Mouse (Mus musculus) c-Kit-positive CD71-positive TER-119-positive erythroid progenitor cells, embryonic 14.5 days (primary cell): Measurements from ENCODE around the gene Igfbp7.

Experiments
- DNase-seq: peaks from one replicate; pipeline ENCODE4 v3.0.0-alpha.2; 2013; ENCODE audit warnings: low spot score

Gene Igfbp7

DNA sequence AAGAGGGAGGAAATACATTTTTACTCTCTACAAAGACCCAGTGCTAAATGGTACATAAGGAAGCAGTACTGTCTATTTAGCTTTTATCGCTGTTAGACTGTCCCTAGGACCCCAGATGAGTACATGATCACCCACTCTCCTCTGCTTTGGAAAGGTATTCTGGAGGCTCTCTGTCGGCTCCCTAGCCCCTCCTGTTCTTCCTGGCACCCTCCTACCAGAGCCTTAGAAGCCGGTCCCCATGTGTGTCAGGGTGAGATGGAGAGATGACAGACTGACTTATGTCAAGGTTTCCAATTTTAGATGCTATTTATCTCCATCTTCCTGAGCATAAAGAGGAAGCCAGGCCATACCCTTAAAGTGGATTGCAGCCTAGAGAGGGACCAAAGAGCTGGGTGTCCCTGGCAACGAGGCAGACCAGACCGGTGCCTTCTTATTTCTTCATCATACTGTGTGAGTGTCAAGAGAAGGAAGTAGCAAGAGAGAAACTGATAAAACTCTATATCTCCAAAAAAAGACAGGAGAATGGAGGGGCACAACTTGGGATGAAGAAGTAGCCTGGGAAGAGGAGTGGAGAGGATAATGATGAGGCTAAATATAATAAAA lies 2.3 kb downstream of the Igfbp7 start:
- no peak for DNase-seq

DNA sequence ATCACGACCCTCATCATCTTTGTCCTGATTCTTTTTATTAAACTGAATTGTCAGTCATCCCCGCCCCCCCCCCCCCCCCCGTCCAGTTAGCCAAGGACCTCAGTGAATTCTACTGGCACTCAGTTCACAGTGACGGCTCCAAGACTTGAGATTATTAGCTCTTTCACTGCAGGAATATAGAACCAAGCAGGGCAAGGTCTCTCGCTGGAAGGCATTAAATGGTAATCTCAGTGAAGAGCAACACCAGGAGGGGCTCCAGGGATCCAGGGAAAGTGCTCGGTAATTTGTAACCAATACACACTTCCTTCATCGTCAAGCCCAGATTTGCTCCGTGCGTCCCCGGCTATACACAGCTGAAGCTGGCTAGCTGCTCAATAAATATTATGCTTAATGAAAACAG lies 2.9 kb downstream of the Igfbp7 start:
- no peak for DNase-seq

DNA sequence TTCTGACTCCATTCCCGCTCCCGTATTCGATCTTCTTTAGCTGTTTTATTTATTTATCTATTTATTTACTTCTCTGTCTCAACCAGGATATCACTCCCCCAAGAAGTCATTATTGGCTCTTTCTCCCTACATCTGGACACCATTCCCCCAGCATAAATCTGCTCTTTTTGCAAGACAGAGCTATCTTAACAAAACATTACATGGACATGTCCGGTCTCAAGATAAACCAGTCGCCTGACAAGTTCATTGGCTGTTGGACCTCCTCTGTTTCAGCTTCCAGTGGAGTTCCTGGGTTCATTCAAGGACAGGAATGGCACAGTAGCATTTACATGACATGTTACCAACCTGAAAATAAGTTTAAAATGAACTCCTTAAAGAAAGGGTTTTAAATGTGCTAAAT lies 4.9 kb downstream of the Igfbp7 start:
- no peak for DNase-seq

DNA sequence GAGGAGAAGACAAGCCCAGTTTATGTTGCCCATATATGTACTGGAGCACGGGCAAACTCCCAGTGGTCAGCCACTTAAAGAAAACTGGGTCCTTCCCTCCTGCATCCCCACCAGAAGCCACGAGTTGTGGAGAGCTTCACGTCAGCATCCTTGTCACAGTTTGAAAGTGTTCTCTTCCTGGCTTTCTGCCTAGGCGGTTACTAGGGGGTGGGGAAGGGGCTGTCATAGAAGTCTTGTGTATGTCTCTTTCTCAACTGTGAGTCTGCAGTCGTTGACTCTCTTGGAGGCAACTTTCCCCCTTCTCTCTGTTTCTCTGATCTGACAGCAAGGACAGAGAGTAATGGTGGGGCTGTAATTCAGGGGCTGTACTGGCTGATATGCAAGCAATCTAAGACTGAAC lies 5.7 kb downstream of the Igfbp7 start:
- DNase-seq = no peak

DNA sequence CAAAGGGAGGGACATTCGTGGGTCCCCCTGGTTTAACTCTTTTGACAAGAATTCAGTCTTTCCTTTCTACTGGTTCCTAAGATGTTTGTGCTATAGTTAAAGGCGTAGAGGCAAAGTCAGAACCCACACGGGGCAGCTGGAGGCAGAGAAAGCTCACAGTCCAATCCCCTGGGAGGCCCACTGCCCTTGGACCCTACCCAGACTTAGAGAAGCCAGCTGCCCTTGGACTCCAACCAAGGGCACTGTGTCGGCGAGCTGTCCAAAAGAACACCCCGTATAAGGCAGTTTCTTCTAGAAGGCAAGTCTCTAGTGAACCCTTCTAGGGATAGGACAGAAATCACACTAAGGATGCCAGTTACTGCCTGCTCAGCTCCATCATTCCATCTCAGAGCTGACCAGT lies 7.0 kb downstream of the Igfbp7 start:
- DNase-seq = no peak

DNA sequence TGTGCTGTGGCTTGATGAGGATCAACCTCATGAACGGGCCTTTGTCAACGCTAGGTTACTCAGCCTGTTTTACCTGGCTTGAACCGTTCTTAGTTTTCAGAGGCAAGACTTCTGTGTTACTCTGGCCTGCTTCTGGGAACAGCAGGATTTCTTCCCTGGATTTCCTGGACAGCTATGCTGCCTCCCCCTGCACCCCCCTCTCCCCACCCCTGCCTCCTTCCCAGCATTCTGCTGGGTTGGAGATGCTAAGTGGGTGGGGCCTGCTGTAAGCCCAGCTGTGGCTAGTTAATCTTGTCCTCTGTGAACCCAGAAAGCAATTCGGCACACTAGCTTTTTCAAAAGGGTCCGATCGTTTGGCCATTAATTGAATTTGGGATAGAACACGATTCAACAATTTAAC lies 7.7 kb downstream of the Igfbp7 start:
- no peak for DNase-seq

DNA sequence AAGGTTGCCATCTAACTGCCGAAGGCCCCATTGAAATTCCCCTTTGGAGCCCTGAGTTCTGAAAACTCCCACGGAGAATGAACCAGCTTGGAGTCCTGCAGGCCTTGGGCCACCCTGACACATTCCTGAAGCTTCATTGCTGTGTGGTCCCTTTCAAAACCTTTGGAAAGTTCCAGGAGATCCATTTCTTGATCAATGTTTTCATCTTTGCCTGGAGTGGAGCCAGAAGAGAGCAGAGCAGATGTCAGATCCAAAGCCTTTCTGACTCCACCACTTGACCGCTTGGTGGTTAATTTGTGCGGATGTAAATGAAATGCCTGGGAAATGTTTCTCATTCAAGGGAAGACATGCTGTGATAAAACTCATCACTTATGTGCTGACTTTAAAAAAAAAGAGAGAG lies 8.8 kb downstream of the Igfbp7 start:
- DNase-seq = no peak

DNA sequence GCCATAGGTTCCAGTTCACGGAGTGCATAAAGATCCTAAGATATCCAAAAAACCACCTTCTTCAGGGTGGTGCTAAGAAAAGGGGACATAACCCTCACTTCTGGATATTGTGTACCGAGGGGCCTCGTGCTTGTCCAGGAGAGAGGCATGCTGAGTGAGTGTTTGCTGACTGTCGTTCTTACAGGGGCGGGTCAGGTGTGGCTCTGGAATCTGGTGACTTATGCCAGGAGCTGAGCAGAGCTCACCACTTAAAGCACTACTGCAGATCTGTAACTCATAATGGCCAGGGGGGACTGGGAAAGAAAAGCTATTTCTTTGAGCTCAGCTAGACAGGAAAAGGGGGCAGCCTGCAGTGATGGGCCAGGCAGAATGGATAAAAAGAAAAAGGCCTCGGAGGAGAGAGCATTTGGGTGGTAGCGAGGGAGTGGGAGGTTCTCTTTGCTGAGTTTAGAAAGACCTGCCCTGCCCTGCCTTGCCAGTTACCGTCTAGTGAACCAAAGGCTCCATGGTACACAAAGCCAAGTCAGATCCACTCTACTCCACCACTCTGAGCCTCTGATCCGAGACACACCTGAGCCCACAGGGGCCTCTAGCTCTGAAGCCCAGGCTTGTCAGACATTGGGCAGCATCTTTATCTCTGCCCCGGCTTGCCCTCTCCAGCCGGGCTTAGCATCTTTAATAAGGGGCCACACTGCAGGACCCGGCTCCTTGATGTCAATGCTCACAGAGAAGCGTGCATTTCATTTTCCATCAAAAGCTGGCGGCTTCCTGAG lies 9.4 kb downstream of the Igfbp7 start:
- DNase-seq = no peak

DNA sequence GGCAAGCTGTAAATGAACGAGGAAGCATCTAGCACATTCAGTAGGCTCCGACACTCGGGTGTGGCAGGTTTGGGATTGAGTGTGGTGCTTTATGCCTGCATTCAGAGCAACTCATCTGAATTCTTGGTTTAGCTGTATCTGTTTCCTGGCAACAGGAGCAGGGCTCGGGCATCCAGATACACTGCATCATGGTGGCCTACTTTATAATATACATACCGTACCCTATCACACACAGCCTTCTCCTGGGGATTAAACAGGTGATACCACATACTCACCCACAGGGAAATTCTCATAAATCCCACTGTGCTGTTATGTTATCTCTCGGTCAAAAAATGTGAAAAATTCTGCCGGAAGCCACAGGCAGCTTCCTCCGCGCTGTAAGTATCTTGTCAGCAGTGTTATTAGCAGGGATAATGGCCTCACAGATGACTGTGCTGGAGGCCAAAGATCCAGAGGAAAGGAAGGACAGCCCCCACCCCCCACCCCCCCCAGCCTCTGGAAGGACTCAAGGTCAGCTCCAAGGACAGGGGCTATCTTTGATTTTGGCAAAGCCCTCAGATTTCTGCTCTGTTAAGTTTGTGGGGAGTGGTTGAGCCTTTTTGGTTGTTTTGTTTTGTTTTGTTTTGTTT lies 13.7 kb downstream of the Igfbp7 start:
- DNase-seq = no peak

DNA sequence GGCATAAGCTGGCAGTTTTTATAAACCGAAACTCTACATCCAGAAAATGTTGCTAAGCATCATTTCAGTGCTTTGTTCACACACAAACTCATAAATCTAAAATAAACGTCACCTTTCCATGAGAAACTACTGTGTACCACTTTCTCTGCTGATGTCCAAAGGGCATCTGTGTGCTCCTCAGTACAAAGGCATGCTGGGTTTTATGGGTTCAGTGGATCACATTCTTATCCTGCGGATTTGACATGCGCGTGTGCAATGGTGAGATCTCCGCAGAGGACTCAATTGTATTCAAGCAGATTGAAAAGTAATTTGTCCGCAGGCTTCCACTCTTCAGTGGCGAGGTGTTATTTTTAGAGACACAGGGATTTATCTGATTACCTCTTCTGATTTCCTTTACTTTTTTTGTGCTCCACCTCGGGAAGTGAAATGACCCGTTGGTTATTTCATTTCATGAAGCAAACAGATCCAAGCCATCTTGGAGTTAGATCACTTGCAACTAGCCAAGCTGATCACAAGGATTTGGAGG lies 14.7 kb downstream of the Igfbp7 start:
- DNase-seq = no peak

DNA sequence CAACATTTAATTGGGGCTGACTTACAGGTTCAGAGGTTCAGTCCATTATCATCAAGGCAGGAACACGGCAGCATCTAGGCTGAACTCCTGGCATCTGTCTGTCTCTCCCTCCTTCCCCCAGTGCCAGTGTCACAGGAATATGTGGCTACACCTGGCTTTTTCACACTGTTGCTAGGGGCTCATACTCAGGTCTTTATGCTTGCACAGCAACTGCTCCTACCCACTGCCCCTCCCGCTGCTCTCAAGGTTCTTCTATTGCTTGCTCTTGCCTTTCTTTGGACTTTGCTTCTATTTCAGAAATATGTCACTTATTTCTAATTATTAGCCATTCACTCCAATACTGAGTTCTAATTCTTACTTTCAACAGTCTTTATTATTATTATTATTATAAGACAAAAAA lies 17.6 kb downstream of the Igfbp7 start:
- DNase-seq = no peak

DNA sequence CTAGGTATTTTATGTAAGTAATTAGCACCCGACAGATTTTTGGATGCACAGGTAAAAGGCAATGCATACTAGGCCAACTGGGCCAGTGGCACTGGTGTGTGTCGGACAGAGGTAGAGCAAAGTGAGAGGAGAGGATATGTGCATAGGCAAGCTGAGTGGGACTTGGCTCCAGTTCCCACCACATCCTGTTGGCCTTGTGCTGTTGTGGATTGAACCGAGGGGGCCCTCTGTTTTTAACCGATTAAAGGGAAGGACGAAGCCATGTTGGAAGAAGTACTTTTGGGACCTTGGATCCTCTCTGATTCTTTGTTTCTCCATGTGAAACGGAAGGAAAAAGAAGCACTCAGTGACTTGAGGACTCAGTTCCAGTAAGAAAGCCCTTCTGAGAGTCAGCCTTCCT lies 19.5 kb downstream of the Igfbp7 start:
- DNase-seq = no peak

DNA sequence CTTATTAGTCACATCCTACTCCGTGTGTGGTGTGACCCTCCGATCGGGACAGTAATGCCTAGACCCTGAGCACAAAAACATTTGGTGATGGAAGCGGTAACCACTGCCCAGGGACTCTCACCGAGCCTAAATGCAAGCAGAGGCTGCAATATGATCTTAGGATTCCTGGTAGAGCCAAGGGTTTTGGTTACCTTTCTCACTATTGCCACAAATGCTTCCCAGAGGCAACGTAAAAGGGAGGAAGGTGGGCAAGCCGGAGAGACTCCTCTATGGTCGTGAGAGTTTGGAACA lies 20.5 kb downstream of the Igfbp7 start:
- DNase-seq = no peak

DNA sequence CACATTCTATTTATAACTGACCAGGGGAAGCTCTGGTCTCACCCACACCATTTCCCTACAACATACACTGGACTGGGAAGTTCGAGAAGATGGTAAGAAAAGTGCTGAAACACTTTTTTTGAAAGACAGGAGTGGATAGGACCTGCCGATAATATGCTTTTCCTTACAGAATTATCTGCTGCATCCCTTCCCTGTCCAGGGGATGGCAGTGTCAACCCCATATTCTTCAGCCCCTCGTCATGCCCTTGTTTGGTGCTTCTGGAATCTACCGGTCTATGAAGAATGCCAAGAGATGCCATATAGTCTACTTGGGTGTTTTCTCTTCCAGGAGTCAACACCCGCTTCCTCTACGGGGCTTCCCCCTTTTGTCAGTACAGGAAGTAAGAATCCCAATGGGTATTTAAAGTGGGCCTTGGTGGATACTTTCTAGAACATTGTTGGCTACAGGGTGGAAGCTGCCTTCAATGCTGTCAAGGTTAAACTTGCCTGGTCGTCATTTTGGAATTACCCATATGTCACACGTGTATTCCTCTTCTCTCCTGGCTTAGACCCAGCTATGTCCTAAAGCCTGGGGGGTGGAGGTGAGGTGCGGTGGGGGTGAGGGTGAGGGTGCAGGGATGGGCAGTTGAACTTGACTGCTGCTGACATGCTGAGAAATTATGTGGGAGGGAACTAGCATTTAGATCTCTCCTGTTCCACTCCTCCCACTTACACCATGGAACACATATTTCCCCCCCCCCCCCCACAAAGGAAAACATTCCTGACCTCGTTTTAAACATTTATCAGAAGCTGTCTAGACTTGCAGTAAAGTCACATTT lies 21.0 kb downstream of the Igfbp7 start:
- no peak for DNase-seq

DNA sequence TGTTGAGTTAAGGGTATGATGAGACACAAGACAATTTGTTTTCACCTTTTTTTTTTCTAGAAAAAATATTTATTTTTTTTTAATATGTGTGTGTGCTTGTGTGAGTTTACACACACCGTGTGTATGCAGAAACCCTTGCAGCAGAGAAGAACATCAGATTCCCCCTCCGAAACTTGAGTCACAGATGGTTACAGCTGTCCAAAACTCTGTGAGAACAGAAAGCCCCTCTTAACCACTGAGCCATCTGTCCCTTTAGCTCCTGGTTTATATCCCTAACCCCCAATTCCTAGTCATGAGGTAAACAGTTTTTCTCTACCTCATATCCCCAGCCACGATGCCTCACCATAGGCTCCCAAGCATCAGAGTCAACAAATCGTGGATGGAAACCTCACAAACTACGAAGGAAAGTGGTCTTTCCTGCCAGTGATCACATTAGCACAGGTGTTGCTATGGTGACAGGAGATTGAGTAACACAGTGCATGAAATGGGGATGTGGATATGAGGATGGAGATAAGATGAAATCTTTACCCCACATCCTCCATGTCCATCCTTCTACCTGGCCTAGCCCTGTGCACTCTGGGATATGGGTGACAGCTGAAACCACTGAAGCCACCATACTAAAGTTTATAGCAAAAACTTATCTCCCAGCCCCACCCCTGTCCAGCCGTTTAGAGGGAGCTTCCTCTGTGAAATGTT lies 21.8 kb downstream of the Igfbp7 start:
- DNase-seq = no peak

DNA sequence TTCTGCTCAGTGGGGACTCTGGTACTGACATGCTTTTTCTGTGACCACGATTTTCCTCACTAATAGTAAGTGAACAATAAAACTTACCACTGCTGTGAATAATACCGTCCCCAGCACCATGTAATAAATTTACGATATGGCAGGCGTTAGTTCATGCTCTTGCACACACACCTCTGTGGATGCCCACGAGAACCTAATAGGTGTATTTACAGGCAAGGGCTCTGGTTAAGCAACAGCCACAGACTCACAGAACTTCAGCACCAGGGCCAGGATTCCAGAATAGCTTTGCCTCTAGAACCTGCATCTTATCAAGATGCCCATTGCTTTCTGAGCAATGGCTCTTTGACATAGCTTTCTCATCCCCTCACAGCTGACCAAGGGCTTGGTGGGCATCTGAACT lies 22.6 kb downstream of the Igfbp7 start:
- DNase-seq = no peak

DNA sequence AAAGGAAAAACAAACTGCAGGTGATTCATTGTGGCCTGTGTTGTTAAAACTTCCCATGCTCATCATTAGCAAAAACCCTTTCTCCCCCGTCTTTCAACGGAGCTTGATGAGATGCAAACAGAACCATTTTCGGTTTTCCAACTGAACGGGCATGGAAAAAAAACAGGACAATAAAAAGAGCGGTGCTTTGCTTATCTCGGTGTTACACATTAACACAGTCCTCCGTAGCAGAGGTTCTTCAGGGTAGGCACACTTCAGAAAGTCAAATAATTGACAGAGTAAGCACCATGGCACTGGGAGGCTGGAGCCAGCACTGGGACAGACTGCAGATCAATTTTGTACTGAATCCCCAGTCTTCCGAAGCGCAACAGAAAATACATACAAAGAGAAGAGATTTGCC lies 23.1 kb downstream of the Igfbp7 start:
- no peak for DNase-seq

DNA sequence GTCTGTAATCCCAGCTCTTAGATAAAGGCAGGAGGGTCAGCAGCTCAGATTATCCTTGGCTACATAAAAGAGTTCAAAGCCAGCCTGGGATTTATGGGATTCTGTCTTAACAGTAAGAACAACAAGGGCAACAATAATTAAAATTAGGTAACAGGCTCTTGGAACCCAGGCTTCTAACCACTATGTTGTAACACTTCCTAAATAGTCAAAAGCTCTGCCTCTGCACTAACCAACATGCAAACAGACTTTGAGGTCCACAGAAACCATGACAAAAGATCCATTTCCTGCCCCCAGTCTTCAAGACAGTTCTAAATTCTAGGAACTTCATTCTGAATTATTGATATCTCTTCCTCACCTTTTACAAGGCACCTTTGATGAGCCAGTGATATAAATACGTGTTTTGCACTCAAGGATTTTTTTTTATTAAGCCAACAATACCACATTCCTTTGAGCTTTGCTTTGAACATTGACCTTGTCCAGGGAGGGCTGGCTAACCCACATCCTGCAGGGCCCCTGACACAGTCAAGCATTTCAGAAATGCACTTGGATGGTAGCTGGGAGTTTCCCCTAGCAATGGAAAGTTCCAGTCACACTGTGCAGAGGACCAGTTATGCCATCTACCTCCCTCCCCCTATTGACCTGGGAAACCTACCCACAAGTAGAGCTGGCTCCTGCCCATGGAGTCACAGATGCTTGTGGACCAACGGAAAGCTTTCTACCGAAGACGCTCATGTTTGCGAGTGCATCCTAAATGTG lies 23.9 kb downstream of the Igfbp7 start:
- DNase-seq = no peak

DNA sequence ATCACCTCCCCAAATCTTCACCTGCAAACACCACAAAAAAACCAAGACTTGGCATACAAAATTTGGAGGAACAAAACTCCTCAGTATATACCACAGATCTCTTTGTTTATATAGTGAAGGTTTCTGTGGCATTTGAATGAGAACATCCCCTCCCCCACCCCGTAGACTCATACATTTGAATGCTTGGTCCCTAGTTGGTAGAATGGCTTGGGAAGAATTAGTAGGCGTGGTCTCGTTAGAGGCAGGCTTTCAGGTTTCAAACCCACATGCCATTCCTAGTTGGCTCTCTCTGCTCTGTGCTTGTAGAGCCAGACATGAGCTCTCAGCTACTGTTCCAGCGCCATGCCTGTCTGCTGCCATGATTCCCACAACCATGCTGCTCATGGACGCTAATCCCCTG lies 26.2 kb downstream of the Igfbp7 start:
- DNase-seq = no peak

DNA sequence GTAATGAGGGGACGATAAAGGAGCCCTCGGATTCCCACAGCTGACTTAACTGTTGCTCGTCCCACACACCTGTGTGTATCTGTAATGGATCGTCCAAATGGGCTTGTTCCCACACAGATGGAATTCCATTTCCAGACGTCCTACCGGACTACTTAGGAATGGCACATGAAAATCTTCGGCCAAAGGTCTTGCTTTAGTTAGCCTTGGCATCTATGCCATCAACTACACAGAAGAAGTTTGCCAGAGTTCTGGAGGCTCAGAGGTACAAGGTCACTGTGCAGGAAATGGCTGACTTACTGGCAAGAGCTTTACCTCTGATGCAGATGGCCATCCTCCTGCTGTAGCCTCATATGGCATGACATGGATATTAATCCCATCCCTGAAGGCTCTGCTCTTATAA lies 26.6 kb downstream of the Igfbp7 start:
- no peak for DNase-seq

DNA sequence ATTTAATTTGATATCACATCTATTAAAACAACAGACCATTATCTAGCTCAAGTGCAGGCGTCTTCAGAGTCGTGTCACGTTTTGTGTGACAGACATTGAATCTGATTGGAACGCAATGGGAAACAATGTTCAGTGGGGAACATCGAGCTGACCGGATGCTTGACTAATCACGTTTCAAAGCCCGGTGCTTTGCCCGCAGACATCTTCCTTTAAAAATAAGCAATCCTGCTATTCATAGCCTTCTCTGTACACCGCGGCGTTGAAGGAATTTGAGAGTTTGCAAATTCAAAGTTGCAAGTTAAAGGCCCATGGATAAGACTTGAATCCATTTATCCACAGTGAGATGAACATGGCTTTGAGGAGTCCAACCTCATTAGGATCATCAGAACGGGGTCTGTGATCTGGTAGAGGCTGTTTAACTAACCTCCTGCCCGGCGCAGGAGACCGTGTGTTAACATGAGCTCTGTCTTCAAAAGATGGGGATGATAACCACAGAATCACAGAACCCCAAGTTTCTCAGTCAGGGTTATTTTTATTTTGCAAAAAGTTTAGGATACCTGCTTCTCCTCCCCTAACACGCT lies 27.4 kb downstream of the Igfbp7 start:
- no peak for DNase-seq
